Mouse (Mus musculus): Measurements from ENCODE around the gene Pdlim1. TPM values are rescaled to one million over a fixed set of nuclear protein-coding genes. Genes with fewer than 3 reads are reported as not detected.

The Pdlim1 gene
- total and polyA plus RNA-seq, 2 experiments from 2014 or later = 2.8 to 6.6 TPM

DNA sequence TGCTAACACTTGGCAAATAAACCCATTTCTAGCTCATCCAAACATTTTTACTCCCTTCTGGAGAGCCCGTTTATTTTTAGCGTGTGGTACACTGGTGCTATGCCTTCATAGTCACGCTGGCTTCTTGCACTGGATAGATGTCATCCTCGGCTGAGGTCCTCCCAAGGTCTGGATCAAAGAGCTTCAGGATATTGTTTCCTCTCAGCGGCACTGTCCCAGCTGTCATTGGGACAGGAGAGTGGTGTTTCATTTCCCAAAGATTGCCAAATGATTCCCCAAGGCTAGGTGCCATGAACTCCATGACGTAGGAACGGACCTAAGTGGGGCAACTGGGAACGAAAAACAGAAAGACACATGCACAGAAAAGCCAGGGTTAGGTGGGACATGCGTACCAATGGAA is 16.8 kb upstream of the Pdlim1 start:
- no peak for ATAC-seq
- Histone ChIP-seq H3K4me2 (ENCODE audit: low read depth) (no peak overlapping the region), H3K9ac (no peak overlapping the region), H3K4me1 (ENCODE audit: insufficient read depth) (no peaks in the 10 kb centered on the region), H3K4me3 (ENCODE audit: low read depth, low read length) (no peak overlapping the region), H3K36me3 (ENCODE audit: insufficient read depth) (peaks cover 6% of the 10 kb centered on the region; the same call in 1 of the 2 replicates), H3K27me3 (ENCODE audit: insufficient read depth, low read length) (no peaks in the 10 kb centered on the region), H3K9me3 (ENCODE audit: low read length) (no peaks in the 10 kb centered on the region), H3K27ac (ENCODE audit: low read depth, low read length) (no peak overlapping the region)
- TF ChIP-seq CTCF (IDR thresholded peaks at IDR 0.05; ENCODE audit: low read depth) = no peak
- no peak for DNase-seq
- WGBS = 92% methylated on average over 9 of the region's 9 CpGs

DNA sequence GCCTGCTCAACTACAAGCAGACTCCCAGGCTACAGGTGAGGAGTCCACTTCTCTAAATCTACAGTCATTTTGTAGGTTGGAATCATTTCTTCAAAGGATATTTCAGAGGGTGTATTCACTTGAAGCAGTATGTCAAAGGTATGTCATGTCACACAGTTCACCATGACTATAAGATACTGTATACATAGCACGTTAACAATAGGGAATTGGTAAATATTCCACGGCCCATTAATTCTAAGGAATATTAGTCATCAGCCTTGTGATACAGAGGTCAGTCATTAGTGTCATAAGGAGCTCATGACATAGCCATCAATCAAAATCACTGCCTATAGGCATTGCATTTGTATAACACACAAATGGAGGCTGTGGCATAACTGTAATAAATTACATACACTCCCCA is 13.1 kb upstream of the Pdlim1 start:
- WGBS = 93% methylated on average over 2 of the region's 2 CpGs
- no peak overlapping the region for H3K4me2 ChIP-seq (ENCODE audit: low read depth)
- H3K4me3 ChIP-seq (ENCODE audit: low read depth, low read length) = no peak overlapping the region
- H3K27ac ChIP-seq (ENCODE audit: low read depth, low read length) = no peak overlapping the region
- no peak overlapping the region for H3K9ac ChIP-seq
- ATAC-seq (no peak), DNase-seq (no peak)
- no peaks in the 10 kb centered on the region for H3K27me3 ChIP-seq (ENCODE audit: insufficient read depth, low read length)
- no peak for TF ChIP-seq CTCF (IDR thresholded peaks at IDR 0.05; ENCODE audit: low read depth)
- H3K9me3 ChIP-seq (ENCODE audit: low read length) = no peaks in the 10 kb centered on the region
- no peaks in the 10 kb centered on the region for H3K4me1 ChIP-seq (ENCODE audit: insufficient read depth)
- no peaks in the 10 kb centered on the region for H3K36me3 ChIP-seq (ENCODE audit: insufficient read depth)

DNA sequence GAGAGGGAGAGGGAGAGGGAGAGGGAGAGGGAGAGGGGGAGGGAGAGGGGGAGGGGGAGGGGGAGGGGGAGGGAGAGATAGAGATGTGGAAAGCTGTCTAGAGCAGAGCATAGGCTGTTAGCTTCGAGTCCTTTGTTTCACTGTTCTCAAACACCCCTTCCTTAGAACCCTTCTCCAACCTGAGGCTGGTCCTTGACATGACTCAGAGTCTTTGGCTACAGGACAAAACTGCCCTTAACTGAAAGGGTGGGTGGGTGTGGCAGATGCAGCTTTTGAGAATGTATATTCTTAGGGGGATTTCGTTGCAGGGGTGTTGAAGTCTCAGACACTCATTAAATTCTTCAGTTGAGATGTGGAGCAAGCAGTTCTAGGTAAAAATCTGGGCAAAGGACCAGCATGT is 11.8 kb upstream of the Pdlim1 start:
- Histone ChIP-seq H3K27ac (ENCODE audit: low read depth, low read length) (no peak overlapping the region), H3K9me3 (ENCODE audit: low read length) (no peaks in the 10 kb centered on the region), H3K27me3 (ENCODE audit: insufficient read depth, low read length) (no peaks in the 10 kb centered on the region), H3K9ac (no peak overlapping the region), H3K4me2 (ENCODE audit: low read depth) (no peak overlapping the region), H3K36me3 (ENCODE audit: insufficient read depth) (no peaks in the 10 kb centered on the region), H3K4me1 (ENCODE audit: insufficient read depth) (no peaks in the 10 kb centered on the region), H3K4me3 (ENCODE audit: low read depth, low read length) (no peak overlapping the region)
- ATAC-seq (no peak), DNase-seq (no peak)
- no peak for TF ChIP-seq CTCF (IDR thresholded peaks at IDR 0.05; ENCODE audit: low read depth)
- 77% methylated on average over 2 of the region's 2 CpGs for WGBS

DNA sequence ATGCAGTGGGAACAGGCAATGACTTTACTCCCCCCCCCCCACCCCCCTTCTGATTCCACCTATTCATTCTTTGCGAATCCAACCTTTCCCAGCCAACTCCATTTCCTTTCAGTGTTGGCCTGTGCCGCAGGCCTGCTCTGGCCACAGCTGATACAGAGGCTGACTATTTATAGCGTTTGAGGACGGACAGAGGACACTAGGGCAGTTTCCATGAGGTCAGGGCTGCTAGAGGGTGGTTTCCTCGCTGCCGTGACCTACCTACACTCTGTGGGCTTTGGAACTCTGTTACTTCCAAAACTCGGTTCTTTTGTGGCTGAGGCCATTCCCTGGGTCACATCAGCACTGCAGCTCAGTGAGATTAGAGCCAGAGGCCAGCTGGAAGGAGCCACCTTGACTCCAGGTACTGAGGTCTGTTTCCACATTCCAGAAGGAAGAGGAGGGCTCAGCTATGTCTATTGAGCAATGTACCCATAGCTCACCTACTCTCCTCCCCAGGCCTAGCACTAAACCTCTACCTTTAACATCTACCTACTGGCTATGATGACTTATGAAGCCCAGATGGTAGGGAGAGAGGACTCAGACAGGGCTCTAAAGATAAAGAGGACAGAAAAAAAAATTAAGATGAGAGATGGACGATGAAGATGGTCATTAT is 6.9 kb upstream of the Pdlim1 start:
- Histone ChIP-seq H3K27ac (ENCODE audit: low read depth, low read length) (no peak overlapping the region), H3K36me3 (ENCODE audit: insufficient read depth) (no peaks in the 10 kb centered on the region), H3K4me1 (ENCODE audit: insufficient read depth) (no peaks in the 10 kb centered on the region), H3K4me2 (ENCODE audit: low read depth) (no peak overlapping the region), H3K9ac (no peak overlapping the region), H3K9me3 (ENCODE audit: low read length) (no peaks in the 10 kb centered on the region), H3K4me3 (ENCODE audit: low read depth, low read length) (no peak overlapping the region), H3K27me3 (ENCODE audit: insufficient read depth, low read length) (no peaks in the 10 kb centered on the region)
- no peak for TF ChIP-seq CTCF (IDR thresholded peaks at IDR 0.05; ENCODE audit: low read depth)
- DNase-seq (no peak), ATAC-seq (no peak)
- 85% methylated on average over 8 of the region's 8 CpGs for WGBS

DNA sequence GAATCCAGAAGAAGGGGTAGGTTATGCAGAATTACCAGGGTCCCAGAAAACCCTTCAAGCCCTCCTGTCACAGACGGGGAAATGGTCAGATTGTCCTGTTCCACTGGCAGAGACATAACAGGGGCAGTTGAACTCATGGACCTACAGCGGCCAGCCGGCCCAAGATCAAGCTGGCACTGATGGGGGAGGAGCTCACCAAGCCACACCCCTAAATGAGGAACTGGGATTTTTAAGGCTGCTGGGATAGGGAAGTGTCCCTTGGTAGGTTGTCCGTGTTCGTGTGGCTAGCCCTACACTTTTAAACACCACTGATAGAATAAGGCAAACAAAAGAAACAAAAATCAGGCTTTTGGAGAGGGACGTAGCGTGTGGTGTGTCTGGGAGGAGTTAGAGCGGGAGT is 5.9 kb upstream of the Pdlim1 start:
- Histone ChIP-seq H3K36me3 (ENCODE audit: insufficient read depth) (no peaks in the 10 kb centered on the region), H3K9ac (no peak overlapping the region), H3K9me3 (ENCODE audit: low read length) (no peaks in the 10 kb centered on the region), H3K27me3 (ENCODE audit: insufficient read depth, low read length) (0 out of 2 replicates have a peak, but pooled peaks cover 2% of the 10 kb centered on the region), H3K4me1 (ENCODE audit: insufficient read depth) (no peaks in the 10 kb centered on the region), H3K27ac (ENCODE audit: low read depth, low read length) (no peak overlapping the region), H3K4me3 (ENCODE audit: low read depth, low read length) (no peak overlapping the region), H3K4me2 (ENCODE audit: low read depth) (no peak overlapping the region)
- DNase-seq (no peak), ATAC-seq (no peak)
- 94% methylated on average over 8 of the region's 8 CpGs for WGBS
- no peak for TF ChIP-seq CTCF (IDR thresholded peaks at IDR 0.05; ENCODE audit: low read depth)

DNA sequence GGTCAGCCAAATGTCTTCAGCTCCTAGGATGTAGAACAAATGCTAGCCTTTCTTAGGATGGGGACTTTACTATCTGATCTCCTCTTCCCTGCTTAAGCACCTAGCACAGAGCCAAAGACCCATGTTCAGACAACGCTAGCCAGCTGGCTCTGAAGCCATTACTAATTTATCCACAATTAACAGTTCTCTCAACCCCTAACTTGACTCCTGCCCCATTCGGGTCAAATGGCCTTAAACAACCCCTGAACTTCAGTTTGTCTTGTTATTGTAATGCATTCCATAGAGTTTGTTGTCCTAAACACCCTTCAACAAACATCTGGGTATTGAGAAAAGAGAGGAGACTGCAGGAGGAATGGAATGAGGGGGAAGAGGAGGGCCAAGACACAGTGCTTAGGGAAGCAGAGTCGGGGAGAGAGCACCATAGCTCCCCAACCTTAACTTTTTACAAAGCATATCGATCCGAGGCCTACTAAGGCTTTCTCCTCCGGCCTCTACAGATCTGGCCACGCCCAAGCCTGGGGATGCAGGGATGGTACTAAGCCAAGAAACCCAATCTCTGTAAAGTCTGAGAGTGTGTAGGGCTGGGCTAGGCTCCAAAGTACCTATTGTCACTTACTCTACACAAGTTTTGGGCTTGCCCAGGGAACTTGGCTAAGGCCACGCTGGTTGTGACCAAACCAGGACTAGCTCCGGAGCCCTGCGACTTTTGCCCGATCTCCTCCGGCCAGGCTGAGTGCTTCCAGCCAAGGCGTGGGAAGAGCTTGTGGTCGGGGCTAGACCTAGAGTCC is 4.0 kb upstream of the Pdlim1 start:
- peaks cover 21% of the 10 kb centered on the region for H3K27me3 ChIP-seq (ENCODE audit: insufficient read depth, low read length)
- DNase-seq (no peak), ATAC-seq (no peak)
- no peak for TF ChIP-seq CTCF (IDR thresholded peaks at IDR 0.05; ENCODE audit: low read depth)
- whole genome bisulfite sequencing = 89% methylated on average over 14 of the region's 14 CpGs
- H3K4me2 ChIP-seq (ENCODE audit: low read depth) = no peak overlapping the region
- no peak overlapping the region for H3K4me3 ChIP-seq (ENCODE audit: low read depth, low read length)
- no peak overlapping the region for H3K9ac ChIP-seq
- H3K4me1 ChIP-seq (ENCODE audit: insufficient read depth) = no peaks in the 10 kb centered on the region
- H3K36me3 ChIP-seq (ENCODE audit: insufficient read depth) = no peaks in the 10 kb centered on the region
- H3K9me3 ChIP-seq (ENCODE audit: low read length) = no peaks in the 10 kb centered on the region
- H3K27ac ChIP-seq (ENCODE audit: low read depth, low read length) = no peak overlapping the region

DNA sequence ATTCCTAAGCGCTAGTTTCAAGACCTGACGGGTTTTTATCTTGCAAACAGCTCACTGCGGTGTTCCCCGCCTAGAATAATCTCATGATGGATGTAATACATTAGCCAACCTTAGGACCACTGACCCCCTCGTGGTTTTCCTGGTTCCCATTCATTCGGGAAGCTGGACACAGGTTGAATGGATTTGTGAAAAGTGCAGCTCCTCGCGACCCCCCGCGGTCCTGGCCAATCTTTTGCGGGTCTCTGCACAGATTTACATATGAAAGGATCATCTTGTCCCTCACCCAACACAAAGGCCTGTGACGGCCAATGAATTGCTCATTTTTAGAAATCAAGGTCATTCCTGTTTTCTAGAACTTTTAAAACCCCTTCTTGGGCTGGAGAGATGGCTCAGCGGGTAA is 1.0 kb upstream of the Pdlim1 start:
- Histone ChIP-seq H3K36me3 (ENCODE audit: insufficient read depth) (no peaks in the 10 kb centered on the region), H3K4me1 (ENCODE audit: insufficient read depth) (no peaks in the 10 kb centered on the region), H3K27ac (ENCODE audit: low read depth, low read length) (no peak overlapping the region), H3K4me2 (ENCODE audit: low read depth) (no peak overlapping the region), H3K4me3 (ENCODE audit: low read depth, low read length) (no peak overlapping the region), H3K9me3 (ENCODE audit: low read length) (no peaks in the 10 kb centered on the region), H3K27me3 (ENCODE audit: insufficient read depth, low read length) (peaks cover 32% of the 10 kb centered on the region), H3K9ac (no peak overlapping the region)
- DNase-seq (no peak), ATAC-seq (no peak)
- no peak for TF ChIP-seq CTCF (IDR thresholded peaks at IDR 0.05; ENCODE audit: low read depth)
- 13% methylated on average over 13 of the region's 13 CpGs for WGBS

Data from forebrain, postnatal 0 days (tissue).